Mouse (Mus musculus): ENCODE data around the gene Ppp1r16b. TPM values are rescaled to one million over a fixed set of nuclear protein-coding genes. Genes with fewer than 3 reads are reported as not detected.

Ppp1r16b gene
- polyA plus RNA-seq, 1 experiment from 2014 or later, result 4.5 TPM

DNA sequence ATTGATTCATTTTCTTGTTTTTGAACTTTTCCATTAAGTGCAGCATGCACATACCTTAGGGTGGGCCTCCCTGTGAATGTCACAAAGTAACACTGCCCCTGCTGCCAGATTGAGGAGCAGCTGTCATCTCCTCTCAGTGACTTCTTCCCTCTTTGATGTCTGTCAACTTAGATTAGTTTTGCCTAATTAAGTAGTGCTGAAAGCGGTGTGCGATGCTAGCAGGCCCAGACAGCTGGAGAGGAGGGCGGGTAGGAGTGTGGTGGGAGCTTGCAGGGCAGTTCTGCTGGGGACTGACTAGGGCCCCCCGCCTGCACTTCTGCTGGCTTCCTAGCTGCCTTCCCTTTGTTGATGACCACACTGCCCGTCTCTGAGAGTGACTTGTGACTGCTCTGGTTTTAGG, 33.3 kb upstream of the Ppp1r16b start:
- Histone ChIP-seq H3K9ac (ENCODE audit: low read depth, low read length) (no peak overlapping the region), H3K9me3 (replicated peaks; ENCODE audit: control insufficient read depth, low read length) (no peaks in the 10 kb centered on the region), H3K4me3 (ENCODE audit: low read depth, low read length) (no peak overlapping the region), H3K4me1 (ENCODE audit: control insufficient read depth, insufficient read depth, low read length) (no peaks in the 10 kb centered on the region), H3K27ac (ENCODE audit: low read depth, low read length) (no peak overlapping the region), H3K36me3 (ENCODE audit: control insufficient read depth, insufficient read depth, low read length) (peaks cover 55% of the 10 kb centered on the region), H3K27me3 (ENCODE audit: control insufficient read depth, insufficient read depth, low read length) (no peaks in the 10 kb centered on the region), H3K4me2 (no peak overlapping the region)
- ATAC-seq (replicated peaks; ENCODE audit: insufficient number of reproducible peaks, low FRiP score, low TSS enrichment), result no peak
- 83% methylated on average over 5 of the region's 5 CpGs for WGBS (ENCODE audit: insufficient replicate concordance)

DNA sequence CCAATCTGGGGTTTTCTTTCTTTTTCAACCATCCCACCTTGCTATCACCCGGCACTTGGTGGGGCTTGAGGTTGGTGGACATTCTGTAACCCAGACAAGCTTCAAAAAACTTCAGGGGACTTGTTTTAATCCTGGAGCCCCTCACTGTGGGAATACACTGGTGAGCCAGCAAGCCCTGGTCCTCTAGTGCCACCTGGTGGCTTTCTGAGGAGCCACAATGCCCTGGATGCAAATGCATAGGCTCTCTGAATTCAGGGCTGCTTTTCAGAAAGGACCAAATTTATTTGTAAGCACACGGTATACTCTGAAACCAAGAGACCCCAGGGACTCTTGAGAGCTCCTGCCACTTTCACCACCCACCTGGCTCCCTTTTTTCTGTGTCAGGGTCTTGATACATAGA, 23.3 kb upstream of the Ppp1r16b start:
- no peak overlapping the region for H3K27ac ChIP-seq (ENCODE audit: low read depth, low read length)
- 14% methylated on average over 2 of the region's 2 CpGs for WGBS (ENCODE audit: insufficient replicate concordance)
- no peak overlapping the region for H3K4me2 ChIP-seq
- no peak overlapping the region for H3K4me3 ChIP-seq (ENCODE audit: low read depth, low read length)
- ATAC-seq (replicated peaks; ENCODE audit: insufficient number of reproducible peaks, low FRiP score, low TSS enrichment), result no peak; the same call in 1 of the 2 replicates
- H3K9ac ChIP-seq (ENCODE audit: low read depth, low read length), result no peak overlapping the region
- peaks cover 4% of the 10 kb centered on the region; the same call in 1 of the 2 replicates for H3K9me3 ChIP-seq (replicated peaks; ENCODE audit: control insufficient read depth, low read length)
- no peaks in the 10 kb centered on the region for H3K27me3 ChIP-seq (ENCODE audit: control insufficient read depth, insufficient read depth, low read length)
- no peaks in the 10 kb centered on the region for H3K4me1 ChIP-seq (ENCODE audit: control insufficient read depth, insufficient read depth, low read length)
- peaks cover 12% of the 10 kb centered on the region for H3K36me3 ChIP-seq (ENCODE audit: control insufficient read depth, insufficient read depth, low read length)

DNA sequence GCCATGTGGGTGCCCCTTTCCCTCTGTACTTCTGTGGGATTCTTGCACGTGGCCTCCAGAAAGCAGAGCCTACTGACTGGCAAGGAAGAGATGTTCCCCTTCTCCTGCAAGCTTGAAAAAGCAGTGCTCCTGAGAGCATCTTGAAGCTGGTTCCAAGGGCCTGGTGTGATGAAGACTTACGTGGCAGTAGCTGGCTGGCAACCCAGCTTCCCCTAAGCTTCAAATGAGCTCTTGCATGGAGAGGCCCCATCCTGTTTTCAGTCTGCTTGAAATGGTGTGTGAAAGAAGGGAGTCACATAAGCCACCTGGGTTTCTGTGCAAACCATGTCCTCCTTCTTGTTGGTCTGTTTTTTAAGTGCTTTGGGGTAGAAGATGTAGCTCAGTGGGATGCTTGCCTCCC, 22.6 kb upstream of the Ppp1r16b start:
- Histone ChIP-seq H3K9ac (ENCODE audit: low read depth, low read length) (no peak overlapping the region), H3K36me3 (ENCODE audit: control insufficient read depth, insufficient read depth, low read length) (peaks cover 7% of the 10 kb centered on the region; the same call in 1 of the 2 replicates), H3K27ac (ENCODE audit: low read depth, low read length) (no peak overlapping the region), H3K9me3 (replicated peaks; ENCODE audit: control insufficient read depth, low read length) (peaks cover 4% of the 10 kb centered on the region; the same call in 1 of the 2 replicates), H3K4me3 (ENCODE audit: low read depth, low read length) (no peak overlapping the region), H3K4me2 (no peak overlapping the region), H3K27me3 (ENCODE audit: control insufficient read depth, insufficient read depth, low read length) (no peaks in the 10 kb centered on the region), H3K4me1 (ENCODE audit: control insufficient read depth, insufficient read depth, low read length) (no peaks in the 10 kb centered on the region)
- no peak for ATAC-seq (replicated peaks; ENCODE audit: insufficient number of reproducible peaks, low FRiP score, low TSS enrichment)
- WGBS (ENCODE audit: insufficient replicate concordance), result 90% methylated on average over 2 of the region's 2 CpGs

- 84% methylated on average over 3 of the region's 3 CpGs for WGBS (ENCODE audit: insufficient replicate concordance)
These were observed 21.4 kb upstream of the Ppp1r16b start for GRCm38 (mm10) chr2:158643791-158644190.

GRCm38 (mm10) chr2:158651159-158651908, 13.9 kb upstream of the Ppp1r16b start:
- WGBS (ENCODE audit: insufficient replicate concordance), result 55% methylated on average over 7 of the region's 7 CpGs
- Histone ChIP-seq H3K36me3 (ENCODE audit: control insufficient read depth, insufficient read depth, low read length) (no peaks in the 10 kb centered on the region), H3K9ac (ENCODE audit: low read depth, low read length) (no peak overlapping the region), H3K4me3 (ENCODE audit: low read depth, low read length) (no peak overlapping the region), H3K27ac (ENCODE audit: low read depth, low read length) (no peak overlapping the region), H3K9me3 (replicated peaks; ENCODE audit: control insufficient read depth, low read length) (peaks cover under 1% of the 10 kb centered on the region; the same call in 1 of the 2 replicates), H3K4me1 (ENCODE audit: control insufficient read depth, insufficient read depth, low read length) (no peaks in the 10 kb centered on the region), H3K4me2 (no peak overlapping the region), H3K27me3 (ENCODE audit: control insufficient read depth, insufficient read depth, low read length) (peaks cover 2% of the 10 kb centered on the region; the same call in 1 of the 2 replicates)
- no peak for ATAC-seq (replicated peaks; ENCODE audit: insufficient number of reproducible peaks, low FRiP score, low TSS enrichment)

More at GRCm38 (mm10) chr2:158643791-158644190, 21.4 kb upstream of the Ppp1r16b start:
- Histone ChIP-seq H3K36me3 (ENCODE audit: control insufficient read depth, insufficient read depth, low read length) (peaks cover 2% of the 10 kb centered on the region; the same call in 1 of the 2 replicates), H3K27ac (ENCODE audit: low read depth, low read length) (no peak overlapping the region), H3K4me1 (ENCODE audit: control insufficient read depth, insufficient read depth, low read length) (no peaks in the 10 kb centered on the region), H3K27me3 (ENCODE audit: control insufficient read depth, insufficient read depth, low read length) (peaks cover 2% of the 10 kb centered on the region; the same call in 1 of the 2 replicates), H3K9me3 (replicated peaks; ENCODE audit: control insufficient read depth, low read length) (peaks cover 4% of the 10 kb centered on the region; the same call in 1 of the 2 replicates), H3K4me2 (no peak overlapping the region), H3K4me3 (ENCODE audit: low read depth, low read length) (no peak overlapping the region), H3K9ac (ENCODE audit: low read depth, low read length) (no peak overlapping the region)
- ATAC-seq (replicated peaks; ENCODE audit: insufficient number of reproducible peaks, low FRiP score, low TSS enrichment), result no peak

- Histone ChIP-seq H3K4me3 (ENCODE audit: low read depth, low read length) (no peak overlapping the region), H3K27ac (ENCODE audit: low read depth, low read length) (no peak overlapping the region), H3K4me2 (no peak overlapping the region), H3K27me3 (ENCODE audit: control insufficient read depth, insufficient read depth, low read length) (peaks cover 2% of the 10 kb centered on the region; the same call in 1 of the 2 replicates), H3K9me3 (replicated peaks; ENCODE audit: control insufficient read depth, low read length) (no peaks in the 10 kb centered on the region), H3K4me1 (ENCODE audit: control insufficient read depth, insufficient read depth, low read length) (no peaks in the 10 kb centered on the region), H3K36me3 (ENCODE audit: control insufficient read depth, insufficient read depth, low read length) (no peaks in the 10 kb centered on the region), H3K9ac (ENCODE audit: low read depth, low read length) (no peak overlapping the region)
- WGBS (ENCODE audit: insufficient replicate concordance), result 8% methylated on average over 4 of the region's 4 CpGs
- ATAC-seq (replicated peaks; ENCODE audit: insufficient number of reproducible peaks, low FRiP score, low TSS enrichment), result 0 out of 2 replicates have a peak, but pooled peaks have one; percentile 22
These were observed 12.2 kb upstream of the Ppp1r16b start for GRCm38 (mm10) chr2:158652985-158653384.

DNA sequence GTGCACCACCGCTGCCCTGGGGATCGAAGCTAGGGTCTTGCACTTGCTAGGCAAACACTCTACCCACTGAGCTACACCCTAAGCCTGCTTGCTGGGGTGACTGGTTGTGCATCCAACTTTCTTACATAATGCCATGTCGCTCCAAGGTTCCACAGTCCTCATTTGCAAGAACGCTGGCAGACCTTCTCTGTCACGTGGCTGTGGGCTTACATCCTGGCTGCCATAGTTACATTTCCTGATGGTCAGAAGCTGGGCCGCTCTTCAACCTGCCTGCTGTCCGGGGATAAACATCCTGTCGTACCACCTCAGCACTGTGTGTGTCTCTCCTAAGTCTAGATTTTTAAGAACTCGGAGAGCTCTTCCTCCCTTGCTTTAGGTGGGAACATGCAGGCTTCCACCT, 10.5 kb upstream of the Ppp1r16b start:
- no peak overlapping the region for H3K4me2 ChIP-seq
- H3K9me3 ChIP-seq (replicated peaks; ENCODE audit: control insufficient read depth, low read length), result no peaks in the 10 kb centered on the region
- H3K27ac ChIP-seq (ENCODE audit: low read depth, low read length), result no peak overlapping the region
- H3K9ac ChIP-seq (ENCODE audit: low read depth, low read length), result no peak overlapping the region
- no peak overlapping the region for H3K4me3 ChIP-seq (ENCODE audit: low read depth, low read length)
- WGBS (ENCODE audit: insufficient replicate concordance), result 73% methylated on average over 9 of the region's 9 CpGs
- no peaks in the 10 kb centered on the region for H3K27me3 ChIP-seq (ENCODE audit: control insufficient read depth, insufficient read depth, low read length)
- ATAC-seq (replicated peaks; ENCODE audit: insufficient number of reproducible peaks, low FRiP score, low TSS enrichment), result no peak
- no peaks in the 10 kb centered on the region for H3K36me3 ChIP-seq (ENCODE audit: control insufficient read depth, insufficient read depth, low read length)
- no peaks in the 10 kb centered on the region for H3K4me1 ChIP-seq (ENCODE audit: control insufficient read depth, insufficient read depth, low read length)

GRCm38 (mm10) chr2:158655806-158656205, 9.4 kb upstream of the Ppp1r16b start:
- no peak for ATAC-seq (replicated peaks; ENCODE audit: insufficient number of reproducible peaks, low FRiP score, low TSS enrichment)
- no peaks in the 10 kb centered on the region for H3K36me3 ChIP-seq (ENCODE audit: control insufficient read depth, insufficient read depth, low read length)
- 73% methylated on average over 4 of the region's 4 CpGs for WGBS (ENCODE audit: insufficient replicate concordance)

More at GRCm38 (mm10) chr2:158655806-158656205, 9.4 kb upstream of the Ppp1r16b start:
- H3K27ac ChIP-seq (ENCODE audit: low read depth, low read length), result no peak overlapping the region
- H3K9ac ChIP-seq (ENCODE audit: low read depth, low read length), result no peak overlapping the region
- no peaks in the 10 kb centered on the region for H3K9me3 ChIP-seq (replicated peaks; ENCODE audit: control insufficient read depth, low read length)
- no peak overlapping the region for H3K4me2 ChIP-seq
- H3K27me3 ChIP-seq (ENCODE audit: control insufficient read depth, insufficient read depth, low read length), result no peaks in the 10 kb centered on the region
- no peak overlapping the region for H3K4me3 ChIP-seq (ENCODE audit: low read depth, low read length)
- H3K4me1 ChIP-seq (ENCODE audit: control insufficient read depth, insufficient read depth, low read length), result no peaks in the 10 kb centered on the region

All from heart, embryonic 11.5 days (tissue).